Mouse (Mus musculus): ENCODE data around the gene Med24. TPM values are rescaled to one million over a fixed set of nuclear protein-coding genes. Genes with fewer than 3 reads are reported as not detected.

The Med24 gene
- total and polyA plus RNA-seq, 3 experiments = 45.3 to 99.6 (median 55.1) TPM

DNA sequence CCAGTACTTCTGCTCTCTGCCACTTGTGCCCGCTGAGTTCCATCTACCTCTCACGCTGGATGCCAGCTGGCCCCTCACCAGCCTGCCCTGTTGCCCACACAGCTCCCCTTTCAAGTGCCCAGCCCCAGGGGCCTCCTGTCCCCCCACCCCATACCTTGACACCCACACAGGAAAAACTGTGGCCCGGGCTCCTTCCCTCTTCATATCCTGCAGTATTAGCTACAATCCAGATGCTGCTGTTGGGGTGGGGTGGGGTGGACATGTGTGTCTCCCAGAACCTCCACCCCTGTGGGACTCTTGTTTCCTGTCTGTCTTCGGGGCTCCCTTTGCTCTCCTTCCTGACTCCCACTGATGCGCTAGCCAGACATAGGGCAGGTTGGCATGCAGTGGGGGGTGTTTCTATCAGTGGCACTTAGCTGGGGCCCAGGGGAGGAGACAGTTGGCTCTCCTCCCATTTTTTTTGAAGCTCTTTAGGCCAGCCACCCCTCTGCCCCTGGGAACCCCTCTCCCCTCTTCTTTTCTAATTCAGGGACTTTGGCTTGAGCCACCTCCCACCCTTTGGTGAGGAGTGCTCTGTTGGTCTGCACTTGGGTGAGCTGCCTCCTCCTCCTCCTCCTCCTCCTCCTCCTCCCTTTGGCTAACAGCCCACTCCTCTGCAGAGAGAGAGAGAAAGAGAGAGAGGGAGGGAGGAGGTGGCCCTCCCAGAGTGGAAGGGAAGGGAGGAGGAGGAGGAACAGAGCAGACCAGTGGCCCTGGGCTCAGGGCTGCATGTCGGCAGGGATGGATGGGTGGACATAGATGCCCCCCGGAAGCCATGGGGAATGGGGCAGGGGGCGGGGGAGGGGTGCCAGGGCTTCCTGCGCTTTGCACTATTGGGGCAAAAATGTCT lies 36.4 kb upstream of the Med24 start:
- DNase-seq = peak; percentile 42

GRCm38 (mm10) chr11:98764746-98765145 lies 35.5 kb upstream of the Med24 start:
- DNase-seq = no peak

DNA sequence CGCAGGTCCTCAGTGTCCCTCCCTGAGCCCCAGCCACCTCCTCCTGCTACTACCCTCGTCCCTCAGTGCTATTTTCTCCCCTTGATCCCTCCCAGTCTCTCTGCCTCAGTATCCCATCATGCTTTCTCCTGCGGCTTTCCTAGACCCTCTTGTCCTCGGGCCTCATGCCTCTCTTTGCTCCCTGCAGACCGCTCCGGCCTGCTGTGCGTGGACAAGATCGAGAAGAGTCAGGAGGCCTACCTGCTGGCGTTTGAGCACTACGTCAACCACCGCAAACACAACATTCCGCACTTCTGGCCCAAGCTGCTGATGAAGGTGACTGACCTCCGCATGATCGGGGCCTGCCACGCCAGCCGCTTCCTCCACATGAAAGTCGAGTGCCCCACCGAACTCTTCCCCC lies 34.9 kb upstream of the Med24 start:
- DNase-seq = no peak

DNA sequence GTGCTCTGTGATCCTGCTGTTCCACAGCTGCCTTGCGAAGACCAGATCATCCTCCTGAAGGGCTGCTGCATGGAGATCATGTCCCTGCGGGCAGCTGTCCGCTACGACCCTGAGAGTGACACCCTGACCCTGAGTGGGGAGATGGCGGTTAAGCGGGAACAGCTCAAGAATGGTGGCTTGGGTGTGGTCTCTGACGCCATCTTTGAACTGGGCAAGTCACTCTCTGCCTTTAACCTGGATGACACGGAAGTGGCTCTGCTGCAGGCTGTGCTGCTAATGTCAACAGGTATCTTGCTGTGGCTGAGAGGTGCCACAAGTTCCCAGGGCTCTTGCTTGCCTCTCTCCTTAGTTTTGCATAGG lies 34.2 kb upstream of the Med24 start:
- DNase-seq = no peak

DNA sequence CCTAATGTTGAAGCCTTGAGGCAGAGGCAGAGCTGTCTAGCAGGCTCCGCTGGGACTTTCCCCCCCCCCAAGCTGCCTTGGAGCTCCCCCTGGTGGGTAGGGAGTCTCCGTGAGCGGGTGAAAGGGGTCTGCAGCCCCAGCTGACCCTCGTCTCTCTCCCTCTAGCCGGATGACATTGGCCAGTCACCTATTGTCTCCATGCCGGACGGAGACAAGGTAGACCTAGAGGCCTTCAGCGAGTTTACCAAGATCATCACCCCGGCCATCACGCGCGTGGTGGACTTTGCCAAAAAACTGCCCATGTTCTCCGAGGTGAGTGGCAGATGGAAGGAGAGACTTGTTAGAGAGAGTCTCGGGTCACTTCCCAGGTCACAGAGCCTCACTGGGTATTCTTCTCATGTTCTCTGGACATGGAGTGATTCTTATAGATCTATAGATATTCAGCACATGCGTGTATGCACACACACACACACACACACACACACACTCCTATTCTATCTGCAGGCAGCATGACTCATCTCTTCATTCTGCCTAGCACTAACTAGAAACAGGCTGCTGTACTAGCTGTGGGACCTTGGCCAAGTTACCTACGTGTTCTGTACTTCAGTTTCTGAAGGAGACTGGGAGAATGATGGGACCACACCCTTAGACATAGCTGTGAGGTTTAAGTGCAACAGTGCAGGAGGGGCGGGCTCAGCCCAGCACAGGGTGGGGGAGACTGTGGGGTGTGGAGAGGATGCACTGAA lies 33.7 kb upstream of the Med24 start:
- peak; percentile 70 for DNase-seq

DNA sequence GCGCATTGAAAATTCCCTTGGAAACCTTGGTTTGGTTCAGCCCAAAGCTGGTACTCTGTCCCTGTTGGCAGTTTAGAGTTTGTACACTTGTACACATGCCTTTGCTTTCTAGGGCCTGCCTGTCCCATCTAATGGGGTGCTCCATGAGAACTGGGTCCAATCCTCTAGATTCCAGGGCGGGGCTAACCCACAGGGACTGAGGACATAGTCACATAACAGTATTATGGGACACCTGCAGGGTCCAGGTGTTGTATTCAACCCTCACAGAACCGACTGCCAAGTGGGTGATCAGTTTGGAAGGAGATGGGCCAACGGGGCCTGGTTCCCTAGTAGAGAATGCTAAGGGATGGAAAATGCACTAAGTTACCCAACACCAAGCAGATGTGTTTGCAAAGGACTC lies 32.7 kb upstream of the Med24 start:
- DNase-seq = no peak

GRCm38 (mm10) chr11:98756711-98757110 lies 27.5 kb upstream of the Med24 start:
- no peak for DNase-seq

GRCm38 (mm10) chr11:98755726-98756380 lies 26.6 kb upstream of the Med24 start:
- no peak for DNase-seq

GRCm38 (mm10) chr11:98754621-98755181 lies 25.5 kb upstream of the Med24 start:
- DNase-seq = peak; percentile 84

- no peak for DNase-seq
Observed at GRCm38 (mm10) chr11:98754151-98754620, 25.0 kb upstream of the Med24 start.

DNA sequence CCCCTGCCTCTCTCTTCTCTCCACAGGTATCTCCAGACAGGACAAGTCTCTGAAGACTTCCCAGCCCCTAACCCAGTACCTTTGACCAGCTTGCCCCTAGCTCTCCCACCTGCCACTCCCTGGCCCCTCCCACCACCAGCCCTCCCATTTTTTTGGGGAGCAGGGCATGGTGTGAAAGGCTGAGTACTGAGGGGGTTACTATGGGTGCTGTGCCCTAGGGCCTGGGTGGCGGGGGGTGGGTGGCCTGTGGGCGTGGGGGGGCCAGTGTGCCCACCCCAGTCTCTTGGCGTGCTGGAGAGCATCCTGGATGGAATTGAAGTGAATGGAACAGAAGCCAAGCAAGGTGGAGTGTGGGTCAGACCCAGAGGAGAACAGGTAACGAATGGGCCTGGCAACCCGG lies 24.0 kb upstream of the Med24 start:
- no peak for DNase-seq

GRCm38 (mm10) chr11:98752562-98753140 lies 23.4 kb upstream of the Med24 start:
- no peak for DNase-seq

GRCm38 (mm10) chr11:98751221-98751782 lies 22.1 kb upstream of the Med24 start:
- DNase-seq = peak; percentile 78

DNA sequence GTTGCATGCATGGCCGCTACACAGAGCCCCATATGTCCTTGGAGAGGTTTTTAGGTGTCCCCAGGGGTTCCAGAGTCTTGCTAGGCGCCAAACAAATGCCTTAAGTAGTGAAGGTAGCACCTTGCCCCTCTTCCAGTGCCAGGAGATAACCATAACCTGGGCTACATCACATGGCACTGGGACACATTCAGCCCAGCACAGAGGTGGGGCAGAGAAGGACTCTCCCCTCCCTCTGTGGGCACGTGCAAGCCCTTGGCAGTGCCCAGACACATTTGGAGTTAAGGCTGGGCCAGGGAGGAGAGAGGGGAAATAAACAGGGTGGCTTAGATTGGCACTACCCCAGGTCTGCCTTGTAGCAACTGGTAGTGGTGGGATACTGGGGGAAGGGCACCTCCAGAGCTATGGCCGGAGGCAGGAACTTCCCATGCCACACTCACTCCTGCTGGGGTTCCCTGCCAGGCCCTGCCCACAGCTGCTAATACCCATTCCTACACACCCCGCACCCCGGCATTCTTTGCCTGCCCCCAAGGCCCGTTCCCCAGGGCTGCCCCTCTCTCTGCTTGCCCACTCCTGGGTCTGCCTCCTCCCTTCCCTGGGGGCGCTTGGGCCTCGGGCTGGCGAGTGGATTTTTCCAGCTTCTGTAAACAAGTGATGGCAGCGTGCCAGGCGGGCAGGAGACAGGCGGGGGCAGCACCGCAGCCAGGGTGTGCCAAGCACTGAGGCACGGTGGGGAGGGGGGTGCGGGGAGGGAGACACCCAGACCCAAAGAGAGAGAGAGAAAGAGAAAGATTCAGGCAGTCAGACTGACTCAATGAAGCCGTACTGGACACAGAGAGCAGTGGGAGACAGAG lies 21.3 kb upstream of the Med24 start:
- DNase-seq = peak; percentile 85

- no peak for DNase-seq
Observed at GRCm38 (mm10) chr11:98749716-98750115, 20.5 kb upstream of the Med24 start.

DNA sequence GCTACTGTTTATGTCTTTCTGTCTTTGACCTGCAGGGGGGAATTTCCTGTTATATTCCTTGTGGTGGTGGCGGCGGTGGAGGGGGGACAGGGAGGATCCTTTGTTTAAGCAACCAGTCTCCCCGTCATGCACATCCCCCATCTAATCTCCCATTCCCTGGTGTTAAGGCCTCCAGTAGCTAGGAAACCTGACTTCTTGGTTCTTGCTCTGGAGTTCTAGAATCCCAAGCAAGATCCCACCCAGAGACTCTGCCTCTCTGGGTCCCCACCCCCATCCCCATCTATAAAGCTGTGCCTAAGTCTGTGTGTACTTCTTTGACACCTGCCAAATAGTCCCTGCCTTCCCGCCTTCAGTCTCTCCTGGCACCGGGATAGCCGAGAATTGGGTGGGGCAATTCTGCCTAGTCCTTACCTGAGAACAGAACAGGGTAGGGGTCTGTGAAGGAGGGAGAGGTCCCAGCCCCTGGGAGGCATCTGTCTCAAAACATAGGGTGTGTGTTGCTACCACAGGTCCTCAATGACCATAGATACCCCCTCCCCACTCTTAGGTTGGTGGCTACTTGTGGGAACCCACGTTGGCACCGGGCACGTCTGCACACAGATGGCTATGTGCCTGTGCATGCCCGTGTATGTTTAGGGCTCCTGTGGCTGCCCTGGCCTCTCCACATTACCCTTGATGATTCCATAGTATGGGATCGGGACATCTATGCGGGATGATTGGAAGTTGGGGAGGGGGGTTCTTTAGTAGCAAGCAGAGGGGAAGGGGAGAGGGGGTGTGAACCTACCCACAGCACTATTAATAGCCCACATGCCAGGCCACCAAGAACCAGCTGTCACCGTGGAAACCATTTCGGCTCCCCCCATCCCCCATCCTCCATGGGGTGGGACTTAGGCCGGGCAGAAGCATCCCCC lies 19.5 kb upstream of the Med24 start:
- DNase-seq = no peak

GRCm38 (mm10) chr11:98747804-98748505 lies 18.7 kb upstream of the Med24 start:
- no peak for DNase-seq

DNA sequence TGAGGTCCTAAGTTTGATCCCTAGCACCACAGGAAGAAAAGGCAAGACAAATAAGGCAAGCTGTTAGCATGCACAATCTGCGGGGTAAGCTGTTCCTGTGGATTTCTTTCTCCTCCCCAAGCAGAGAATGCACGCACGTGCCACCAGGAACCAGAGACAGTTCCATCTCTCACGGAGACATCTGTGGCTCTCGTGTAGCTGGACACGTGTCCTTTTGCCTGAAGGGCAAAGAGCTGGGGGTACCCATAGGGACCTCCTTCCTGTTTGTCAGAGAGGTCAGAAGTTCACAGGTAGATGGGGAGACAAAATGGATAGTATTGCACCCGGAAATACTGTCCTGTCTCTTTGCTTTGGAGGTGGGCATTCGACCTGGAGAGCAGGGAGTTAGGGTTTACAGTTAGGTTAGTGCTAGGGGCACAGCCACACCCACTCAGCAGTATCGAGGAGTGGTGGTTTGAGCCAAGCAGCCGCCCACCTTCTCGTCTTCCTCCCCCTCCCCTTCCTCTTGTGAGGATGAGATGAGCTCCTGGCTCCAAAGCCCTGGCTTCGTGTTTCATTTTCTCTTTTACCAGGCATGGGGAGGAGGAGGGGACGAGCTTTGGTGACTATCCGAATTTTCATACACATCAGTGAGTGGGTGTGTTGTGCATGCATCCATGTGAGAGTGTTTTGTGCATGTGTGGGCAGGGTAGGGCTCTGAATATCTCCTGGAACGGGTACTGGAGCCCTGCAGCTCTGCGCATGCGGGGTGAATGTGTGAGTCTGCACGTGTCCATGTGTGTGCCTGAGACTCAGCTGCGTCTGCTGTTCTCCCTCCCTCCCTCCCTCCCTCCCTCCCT lies 17.8 kb upstream of the Med24 start:
- DNase-seq = peak; percentile 89

Data from adrenal gland, adult 2 months (tissue).